Mouse (Mus musculus) cortical plate, adult 2 months (tissue): ENCODE data around the gene Tigar.

Source experiments
- CTCF ChIP-seq: fragments of 200-500 bp; IDR thresholded peaks from 2 replicates; pipeline ENCODE4 v1.5.1; 2011; ENCODE audit warnings: mild to moderate bottlenecking, control low read depth, low read length; ENCODE audit not compliant: insufficient read depth; ENCODE audit errors: extremely low read depth
- POLR2A ChIP-seq: fragments of 200-500 bp; IDR thresholded peaks from 2 replicates; pipeline ENCODE4 v1.6.1; 2011; ENCODE audit warnings: mild to moderate bottlenecking, low read length, control low read depth; ENCODE audit not compliant: insufficient read depth; ENCODE audit errors: extremely low read depth

DNA sequence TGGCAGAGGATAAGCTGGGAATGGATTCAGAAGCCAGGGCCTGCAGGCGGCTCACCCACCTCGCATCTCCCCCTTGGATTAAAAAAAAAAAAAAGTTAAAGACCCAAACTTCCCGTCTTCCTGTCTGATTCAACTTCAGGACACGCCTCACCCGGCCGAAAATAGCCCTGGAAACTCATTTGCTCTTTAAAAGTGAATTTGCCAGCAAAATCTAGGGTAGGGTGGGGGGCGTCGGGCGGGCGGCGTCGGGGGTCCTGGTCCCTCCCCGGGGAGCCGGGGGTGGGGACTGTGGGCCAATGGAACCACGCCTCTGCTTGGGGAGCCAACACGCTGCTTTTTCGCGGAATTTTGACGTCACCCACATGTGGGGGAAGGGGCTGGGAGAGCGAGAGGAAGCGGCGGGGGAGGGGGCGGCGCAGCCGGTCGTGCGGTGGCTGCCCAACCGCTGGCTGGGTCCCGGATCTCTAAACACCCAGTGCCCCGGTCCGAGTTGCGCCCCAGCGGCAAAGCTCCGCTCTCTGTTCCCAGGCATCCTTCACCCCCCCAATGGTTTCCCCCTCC is 45.4 kb upstream of the Tigar start:
- TF ChIP-seq POLR2A (no peak), CTCF (no peak)
